Mouse (Mus musculus) adrenal gland, adult 18-20 months (tissue): ENCODE results near the gene Abcd2. TPM values are rescaled to one million over a fixed set of nuclear protein-coding genes. Genes with fewer than 3 reads are reported as not detected.
A peak's percentile ranks its signal among the peaks of the same experiment; 100 is the strongest.

Experiments used
- DNase-seq, 2 experiments: peaks; one replicate each; pipeline ENCODE4 v3.0.0; 2021 to 2022; ENCODE audit warnings: low spot score in 2 of 2
- long read RNA-seq, 2 experiments: library from polyadenylated mRNA; stranded (forward); transcript quantifications; one replicate each; pipeline ENCODE4 v2.0.0; 2021
- total RNA-seq, 2 experiments: library from RNA; stranded (reverse); gene quantifications; 1 replicate in 1 of 2; 2 replicates in 1 of 2; pipeline ENCODE4 v1.2.3; 2021

Abcd2 gene
- total RNA-seq: 10 to 100 TPM; 11.5 to 55.6 TPM
- long read RNA-seq, experiment 1, full-length matches to known transcripts: 82 of 95 reads
- long read RNA-seq, experiment 1, partial matches to known transcripts: 4 of 95 reads
- long read RNA-seq, experiment 1, other reads (novel, unspliced or antisense): 9 of 95 reads
- long read RNA-seq, experiment 2, full-length matches to known transcripts: 22 of 35 reads
- long read RNA-seq, experiment 2, partial matches to known transcripts: 3 of 35 reads
- long read RNA-seq, experiment 2, other reads (novel, unspliced or antisense): 10 of 35 reads

- peak; percentile 51 to 60 for DNase-seq
Measured at GRCm38 (mm10) chr15:91191412-91192222, at the start of gene Abcd2. Abcd2 (minus strand) TSS chr15:91191799.

DNA sequence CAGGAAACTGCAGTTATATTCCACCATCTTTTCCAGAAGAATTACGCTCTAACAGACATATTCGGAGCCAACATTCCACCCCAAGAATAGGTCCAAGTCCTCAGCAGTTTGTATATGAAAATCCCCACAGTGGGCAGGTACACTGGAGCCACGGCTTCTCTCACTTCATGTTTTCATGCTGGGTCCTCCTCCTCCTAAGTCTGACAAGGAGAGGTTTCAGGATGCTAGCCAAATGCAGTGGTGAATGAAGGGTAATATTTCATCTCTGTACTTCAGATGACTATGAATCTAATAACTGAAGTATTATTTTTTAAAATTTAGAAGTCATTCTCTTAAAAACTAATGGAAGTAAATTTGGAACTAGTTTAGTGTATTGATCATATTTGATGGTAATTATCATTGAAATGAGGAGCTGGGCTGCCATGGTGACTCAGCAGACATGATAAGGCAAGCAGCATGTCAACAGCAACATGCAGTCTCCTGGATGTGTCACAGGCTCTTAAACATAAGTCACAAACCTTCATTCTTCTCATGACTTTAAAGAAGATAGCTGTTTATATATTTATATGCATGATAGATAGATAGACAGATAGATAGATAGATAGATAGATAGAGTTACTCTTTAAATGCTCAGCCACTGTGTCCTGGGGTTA, 49.2 kb upstream of the Abcd2 start:
- no peak for DNase-seq

DNA sequence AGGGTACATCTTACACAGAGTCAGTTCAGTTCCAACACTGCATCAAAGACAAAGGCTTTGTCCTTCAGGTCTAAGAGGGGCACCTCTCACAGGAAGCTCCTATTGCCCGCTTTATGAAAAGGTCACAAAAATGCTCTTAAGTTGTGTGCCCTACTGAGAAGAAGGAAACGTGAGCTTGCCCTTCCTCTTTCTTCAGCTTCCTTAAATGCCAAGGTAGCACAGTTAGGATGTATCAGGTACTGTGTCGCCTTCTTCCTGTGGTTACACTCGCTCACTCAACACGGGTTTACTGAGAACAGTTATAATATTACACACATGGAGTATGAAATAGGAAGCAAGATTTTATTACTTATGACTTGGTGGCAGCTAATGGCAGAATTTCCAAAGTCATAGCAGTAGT, 45.7 kb upstream of the Abcd2 start:
- DNase-seq: no peak

DNA sequence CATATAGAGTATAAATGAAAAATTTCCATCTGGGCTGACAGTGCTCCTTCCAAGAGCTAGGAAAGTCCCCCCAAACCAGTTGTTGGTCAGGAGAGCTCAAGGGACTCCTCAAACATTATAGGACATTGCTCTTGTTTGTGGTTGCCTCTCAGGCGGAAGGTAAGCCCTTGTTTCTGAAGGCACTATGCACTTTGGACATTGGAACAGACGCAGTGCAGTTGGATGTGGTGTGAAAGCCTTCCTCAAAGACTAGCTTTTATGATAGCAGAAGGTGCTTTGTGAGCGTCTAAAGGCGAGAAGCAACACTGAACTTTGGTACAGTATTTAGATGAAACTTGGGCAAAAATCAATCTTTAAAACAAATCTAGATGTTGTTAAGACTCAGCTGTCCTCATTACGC, 14.9 kb upstream of the Abcd2 start:
- no peak for DNase-seq

- DNase-seq: no peak
Measured at GRCm38 (mm10) chr15:91203521-91203920, 11.9 kb upstream of the Abcd2 start.

DNA sequence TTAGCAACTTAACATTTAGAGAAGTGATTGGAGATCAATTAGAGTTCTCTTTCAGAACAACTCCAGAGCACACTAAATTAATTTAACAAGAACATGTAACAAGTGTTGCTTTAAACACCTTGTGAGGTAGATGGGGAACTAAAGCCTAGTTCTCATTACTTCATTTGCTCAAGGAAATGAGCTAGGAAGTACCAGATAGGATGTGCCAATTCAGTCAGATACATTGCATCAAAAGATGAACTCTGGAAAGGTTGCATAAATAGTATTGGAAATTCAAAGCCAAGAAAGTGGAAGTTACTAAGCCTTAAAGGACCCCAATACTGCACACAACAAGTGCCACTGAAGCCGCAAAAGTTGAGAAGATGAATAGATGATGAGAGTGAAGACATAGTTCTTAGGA, 10.9 kb upstream of the Abcd2 start:
- no peak for DNase-seq

GRCm38 (mm10) chr15:91200833-91201232, 9.2 kb upstream of the Abcd2 start:
- DNase-seq: no peak

DNA sequence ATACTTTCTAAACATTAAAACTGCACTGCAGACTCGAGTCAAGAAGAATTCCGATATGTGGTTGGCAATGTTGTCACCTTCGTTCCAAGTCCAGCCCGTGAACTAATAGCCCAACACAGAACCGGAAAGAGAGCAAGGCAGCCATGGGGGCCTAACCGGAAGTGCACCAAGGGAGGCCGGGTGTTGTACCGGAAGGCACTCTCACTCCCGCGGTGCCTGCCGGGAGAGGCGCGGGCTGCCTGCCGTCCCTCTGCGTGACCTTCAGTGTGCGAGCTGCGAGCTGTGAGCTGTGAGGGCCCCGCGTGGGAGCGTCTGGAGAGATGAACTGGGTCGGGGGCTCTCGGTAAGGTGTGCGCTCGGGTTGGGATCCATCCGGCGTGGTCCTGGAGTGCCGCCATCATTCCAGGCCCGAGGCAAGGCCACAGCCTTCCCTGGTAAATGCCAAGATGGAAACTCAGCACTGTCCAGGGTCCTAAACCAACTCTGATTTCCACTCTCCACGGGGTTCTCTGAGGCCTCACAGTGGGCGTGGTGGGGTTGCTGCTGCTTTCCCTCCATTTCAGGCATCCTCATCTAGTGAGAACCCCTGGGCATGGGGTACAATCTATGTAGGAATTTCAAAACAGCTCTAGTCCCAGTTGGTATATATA, 7.8 kb upstream of the Abcd2 start, which contains the start of gene CN725425:
CN725425 (plus strand) TSS at position 239 of the 650 bp plus-strand sequence.
- DNase-seq: no peak

DNA sequence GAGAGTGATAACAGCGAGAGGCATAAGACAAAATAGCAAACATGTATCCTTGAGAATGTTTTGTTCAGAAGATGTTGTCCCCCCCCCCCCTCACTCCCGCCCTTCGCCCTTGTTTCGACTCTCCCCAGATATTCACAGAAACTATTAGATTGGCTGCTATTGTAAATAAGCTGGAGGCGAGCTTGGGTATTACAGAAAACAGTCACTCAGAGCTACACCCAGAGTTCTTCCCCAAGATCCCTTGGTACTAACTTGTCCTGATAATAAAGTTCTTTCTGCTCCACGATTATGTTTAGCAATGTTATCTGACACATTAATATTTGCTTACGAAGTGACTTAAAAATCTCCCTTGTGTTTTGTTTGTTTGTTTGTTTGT, 612 bp upstream of the Abcd2 start:
- no peak for DNase-seq

DNA sequence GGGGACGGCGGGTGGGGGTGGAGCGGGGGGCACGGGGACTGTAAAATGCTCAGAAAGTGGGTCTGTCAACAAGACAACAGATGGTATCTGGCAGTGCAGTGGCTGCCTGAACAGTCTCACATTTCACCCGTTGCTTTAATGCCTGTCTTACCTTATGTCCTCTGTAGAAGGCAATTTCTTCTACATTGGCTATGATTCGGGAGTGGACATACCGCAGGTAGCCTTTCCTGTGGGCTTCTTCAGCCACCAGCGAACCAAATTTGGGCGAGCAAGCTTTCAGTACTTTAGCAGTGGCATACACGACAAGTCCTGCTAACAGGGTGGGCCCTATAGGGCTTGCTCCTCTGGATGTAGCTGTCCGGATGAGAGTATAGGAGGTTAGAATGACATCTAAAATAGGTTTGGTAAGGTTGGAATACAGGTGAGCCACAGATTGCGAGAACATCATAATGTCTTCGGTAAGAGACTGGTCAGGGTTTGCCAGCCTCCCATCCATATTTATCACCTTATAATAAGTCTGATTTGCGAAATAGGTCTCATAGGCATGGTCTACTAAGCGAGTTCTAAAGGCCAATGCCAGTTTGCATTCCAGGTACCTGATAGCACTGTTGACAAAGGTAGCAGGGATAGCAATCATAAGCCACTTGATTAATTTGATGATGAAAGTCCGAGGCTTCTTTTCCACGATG, 936 bp downstream of the Abcd2 start:
- DNase-seq: no peak

DNA sequence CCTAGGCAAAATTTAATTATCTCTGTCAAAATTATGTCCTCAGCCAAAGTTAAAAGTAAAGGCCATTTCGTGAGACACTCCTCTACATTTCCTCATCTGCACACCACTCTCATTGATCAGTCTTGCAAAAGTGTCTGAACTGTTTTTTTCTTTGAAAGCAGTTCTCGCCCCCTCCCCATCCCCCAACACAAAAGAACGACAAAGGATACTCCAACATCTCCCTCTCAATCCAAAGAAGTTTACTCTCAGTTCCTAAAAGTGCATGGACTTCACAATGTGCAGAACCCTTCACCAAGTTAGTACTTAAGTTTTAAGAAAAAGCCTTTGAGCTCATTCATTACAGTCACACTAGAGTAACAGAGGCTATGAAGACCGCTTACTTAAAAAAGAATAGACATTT, 1.6 kb downstream of the Abcd2 start:
- DNase-seq: no peak

DNA sequence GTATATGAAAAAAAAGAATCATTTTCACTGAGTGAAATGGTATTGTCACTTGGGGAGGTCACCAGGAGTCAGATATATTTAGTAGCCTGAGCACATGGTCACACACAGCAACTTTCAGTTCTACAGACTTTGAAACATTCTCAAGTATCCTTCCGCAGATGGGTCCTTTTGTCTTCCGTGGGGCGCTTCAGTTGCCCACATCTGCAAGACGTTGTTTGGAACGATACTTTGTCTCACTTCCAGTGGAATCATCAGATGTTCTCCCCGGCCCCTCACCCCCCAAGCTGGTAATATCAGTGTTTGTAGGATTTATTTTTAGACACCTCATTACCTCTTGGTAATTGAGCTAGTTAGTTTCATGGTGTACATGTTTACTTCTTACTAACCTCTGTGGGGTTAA, 5.2 kb downstream of the Abcd2 start:
- no peak for DNase-seq

DNA sequence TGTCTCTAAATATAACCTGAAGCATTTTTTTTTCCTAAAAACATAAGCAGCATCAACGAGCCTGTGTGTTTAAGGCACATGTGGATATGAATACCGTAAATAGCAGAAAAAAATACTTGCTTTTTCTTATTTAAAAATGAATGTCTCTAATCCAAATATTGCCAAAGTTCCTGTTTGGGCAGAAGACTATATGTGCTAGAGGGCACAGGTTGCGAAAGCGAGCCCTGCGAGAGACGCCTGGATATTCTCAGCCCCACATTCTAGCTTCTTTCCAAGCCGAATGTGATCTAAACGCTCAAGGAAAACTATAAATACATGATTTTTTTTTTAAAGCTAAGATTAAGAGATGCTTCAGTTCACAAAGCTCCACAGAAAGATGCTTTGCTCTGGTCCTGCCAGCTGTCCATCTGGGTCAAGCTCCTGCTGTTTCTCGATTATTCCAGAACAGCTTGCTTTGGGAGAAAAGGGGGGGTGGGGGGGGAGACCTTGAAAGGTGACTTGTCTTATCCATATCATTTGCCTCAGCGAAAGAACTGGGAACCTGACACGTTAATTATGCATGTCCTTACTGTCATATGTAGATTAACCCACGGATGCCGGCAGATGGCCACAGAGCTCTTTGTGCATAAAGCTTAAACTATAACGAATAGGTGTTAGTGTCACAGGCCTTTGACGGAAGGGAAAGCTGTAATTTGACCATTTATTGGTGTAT, 11.5 kb downstream of the Abcd2 start:
- no peak for DNase-seq

- DNase-seq: no peak
Measured at GRCm38 (mm10) chr15:91178656-91179314, 12.8 kb downstream of the Abcd2 start.

GRCm38 (mm10) chr15:91172193-91172592, 19.4 kb downstream of the Abcd2 start:
- DNase-seq: no peak

GRCm38 (mm10) chr15:91171332-91171731, 20.3 kb downstream of the Abcd2 start:
- no peak for DNase-seq

- DNase-seq: no peak
Measured at GRCm38 (mm10) chr15:91170602-91171328, 20.8 kb downstream of the Abcd2 start.

GRCm38 (mm10) chr15:91167850-91168562, 23.6 kb downstream of the Abcd2 start:
- no peak for DNase-seq
